Mouse (Mus musculus): ENCODE measurements around the gene Prss36.

Prss36 gene

DNA sequence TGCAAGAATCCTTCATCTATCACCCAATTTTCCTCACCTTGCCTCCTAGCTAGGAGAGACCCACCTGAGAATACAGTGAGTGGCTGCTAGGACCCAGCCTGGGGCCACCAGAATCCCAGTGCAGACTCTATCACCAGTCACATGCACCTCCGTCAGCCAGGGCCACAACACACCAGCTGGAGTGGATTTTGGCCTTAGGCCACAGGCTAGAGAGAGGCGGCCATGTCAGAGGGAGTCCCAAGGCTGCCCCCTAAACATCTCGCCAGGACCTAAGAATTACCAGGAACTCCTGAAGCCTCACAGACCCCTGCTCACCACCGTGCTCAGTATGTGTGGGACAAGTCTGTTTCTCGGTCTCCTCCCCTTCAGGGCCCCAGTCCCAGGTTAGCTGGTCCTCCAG, 12.4 kb downstream of the Prss36 start:
- DNase-seq: no peak

GRCm38 (mm10) chr7:127932273-127933031, 14.1 kb downstream of the Prss36 start:
- no peak for DNase-seq

DNA sequence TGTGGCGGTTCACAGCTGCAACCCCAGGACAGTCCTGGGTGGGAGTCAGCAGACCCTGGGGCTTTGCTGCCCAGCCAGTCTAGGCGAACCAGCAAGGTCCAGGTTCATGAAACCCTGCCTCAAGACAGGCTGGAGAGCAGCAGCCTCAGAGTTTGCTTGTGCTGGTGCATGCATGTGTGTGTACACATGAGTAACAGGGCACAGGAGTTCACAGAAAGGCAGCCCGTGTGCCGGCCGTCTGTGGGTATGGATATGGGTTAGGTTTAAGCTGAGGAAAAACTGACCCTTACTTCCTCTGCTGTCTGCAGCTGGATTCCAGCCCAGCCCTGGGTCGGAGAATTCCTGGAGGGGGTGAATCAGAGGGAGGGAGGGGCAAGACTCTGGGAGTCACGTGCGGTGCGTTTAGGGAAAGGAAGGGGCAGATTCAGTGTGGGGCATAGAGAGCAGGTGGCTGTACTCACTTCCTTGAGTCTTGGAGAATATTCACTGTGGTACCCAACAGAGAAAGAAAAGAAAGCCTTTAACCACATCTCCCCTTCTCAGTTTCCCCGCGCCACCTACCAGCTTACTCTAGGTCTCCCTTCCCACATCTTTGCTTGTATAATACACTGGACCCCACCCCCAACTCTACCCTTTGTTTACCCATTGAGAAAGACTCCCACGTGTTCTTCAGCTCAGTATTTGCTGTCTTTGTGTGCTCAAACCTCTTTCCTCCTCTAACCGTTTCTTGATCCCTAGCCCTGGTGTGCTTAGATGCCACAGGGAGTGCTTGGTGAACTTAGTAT, 15.0 kb downstream of the Prss36 start:
- no peak for DNase-seq

- no peak for DNase-seq
Measured at GRCm38 (mm10) chr7:127930636-127931035, 15.9 kb downstream of the Prss36 start.

DNA sequence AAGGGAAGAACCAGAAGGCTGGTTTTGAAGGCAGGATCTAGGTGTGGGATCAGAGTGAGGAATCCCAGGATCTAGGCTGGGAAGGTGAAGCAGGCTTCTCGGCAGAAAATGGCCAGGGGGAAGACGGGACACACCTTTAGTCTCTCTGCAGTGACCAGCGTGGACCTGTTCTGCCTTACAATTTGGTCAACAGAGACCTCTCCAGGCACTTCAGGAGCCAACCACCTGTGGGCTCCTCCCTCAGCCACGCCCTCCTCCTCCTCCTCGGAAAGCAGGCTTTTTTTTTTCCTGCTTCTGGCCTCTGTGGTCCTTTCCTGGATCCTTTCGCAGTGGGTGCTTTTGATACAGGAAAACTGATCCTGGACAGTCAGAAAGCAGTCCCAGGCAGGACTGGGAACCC, 16.6 kb downstream of the Prss36 start, which contains the start of gene Prss8:
Prss8 (minus strand) TSS at position 182 of the 400 bp plus-strand sequence.
- no peak for DNase-seq

GRCm38 (mm10) chr7:127928596-127928995, 17.9 kb downstream of the Prss36 start:
- no peak for DNase-seq

- DNase-seq: no peak
Measured at GRCm38 (mm10) chr7:127927726-127928125, 18.8 kb downstream of the Prss36 start.

DNA sequence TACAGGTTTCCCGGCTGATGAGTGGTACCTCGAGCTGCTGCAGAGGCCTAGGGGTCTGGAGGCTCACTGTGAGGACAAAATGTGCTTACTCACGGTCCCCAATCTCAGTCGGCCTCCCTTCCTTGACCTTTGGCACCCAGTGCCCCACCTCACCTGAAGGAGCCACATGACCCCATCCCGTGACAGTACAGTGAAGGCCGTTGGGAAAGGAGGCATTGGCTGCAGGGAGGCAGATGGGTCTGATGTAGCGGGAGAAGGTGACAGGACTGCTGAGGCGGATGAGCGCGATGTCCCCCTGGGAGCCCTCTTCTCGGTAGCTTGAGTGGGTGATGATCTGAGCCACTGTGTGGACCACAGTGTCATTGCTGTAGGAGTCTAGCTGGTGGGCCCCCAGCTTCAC, 19.7 kb downstream of the Prss36 start:
- no peak for DNase-seq

GRCm38 (mm10) chr7:127926066-127926465, 20.5 kb downstream of the Prss36 start:
- DNase-seq: no peak

DNA sequence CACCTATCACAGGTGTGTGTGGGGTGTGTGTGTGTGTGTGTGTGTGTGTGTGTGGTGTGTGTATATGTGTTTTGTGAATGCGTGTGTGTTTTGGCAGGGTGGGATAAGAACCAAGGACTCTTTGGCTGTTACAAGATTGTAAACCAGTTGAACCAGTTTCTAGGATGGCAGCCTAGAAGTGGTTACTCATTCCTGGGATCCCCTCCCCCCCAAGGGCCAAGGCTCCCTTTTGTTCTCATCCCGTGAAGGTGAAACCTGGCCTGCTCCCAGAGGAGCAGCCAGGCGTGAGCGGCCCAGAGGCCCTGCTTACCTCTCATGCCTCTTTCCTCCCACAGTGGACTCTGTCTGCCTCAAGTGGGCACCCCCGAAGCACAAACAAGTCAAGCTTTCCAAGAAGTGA, 21.3 kb downstream of the Prss36 start:
- no peak for DNase-seq

DNA sequence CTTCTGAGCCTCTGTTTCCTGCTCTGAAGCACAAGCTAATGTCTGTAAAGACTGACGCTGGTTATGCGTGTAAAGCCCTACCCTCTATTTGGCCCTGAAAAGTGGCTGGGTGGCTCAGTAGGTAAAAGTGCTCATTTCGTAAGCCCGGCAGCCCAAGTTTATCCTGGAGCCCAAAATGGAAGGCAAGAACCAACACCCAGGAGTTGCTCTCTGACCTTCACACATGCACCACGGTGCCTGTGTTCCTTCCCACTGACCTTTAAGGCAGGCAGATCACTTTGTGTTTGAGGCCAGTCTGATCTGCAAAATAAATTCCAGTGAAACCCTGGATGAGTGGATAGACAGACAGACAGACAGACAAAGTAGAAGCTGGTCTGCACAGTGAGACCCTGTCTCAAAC, 22.8 kb downstream of the Prss36 start:
- no peak for DNase-seq

- DNase-seq: no peak
Measured at GRCm38 (mm10) chr7:127922451-127923275, 23.9 kb downstream of the Prss36 start.

GRCm38 (mm10) chr7:127921516-127921915, 25.0 kb downstream of the Prss36 start:
- DNase-seq: peak; percentile 44

DNA sequence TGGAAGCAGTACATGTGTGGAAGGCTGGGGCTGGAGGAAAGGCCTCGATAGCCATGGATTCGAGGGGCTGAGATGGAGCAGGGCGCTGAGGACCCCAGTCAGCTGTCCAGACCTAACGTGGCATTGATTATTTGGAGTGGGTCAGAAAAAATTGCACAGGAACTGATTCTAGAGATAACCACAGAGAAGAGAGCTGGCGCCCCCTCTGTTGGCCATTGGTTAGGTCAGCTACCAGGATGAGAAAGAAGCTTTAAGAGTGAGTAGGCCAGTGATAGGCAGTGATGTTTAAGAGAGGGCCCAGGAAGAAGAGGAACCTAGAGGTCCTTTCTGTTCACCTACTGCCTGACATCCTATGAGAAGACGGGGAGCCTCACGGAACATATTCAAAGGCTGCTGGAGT, 27.2 kb downstream of the Prss36 start:
- DNase-seq: peak; percentile 44

GRCm38 (mm10) chr7:127918203-127918602, 28.3 kb downstream of the Prss36 start:
- DNase-seq: peak; percentile 77

GRCm38 (mm10) chr7:127915293-127915692, 31.2 kb downstream of the Prss36 start:
- no peak for DNase-seq

GRCm38 (mm10) chr7:127912938-127913337, 33.6 kb downstream of the Prss36 start:
- DNase-seq: no peak

DNA sequence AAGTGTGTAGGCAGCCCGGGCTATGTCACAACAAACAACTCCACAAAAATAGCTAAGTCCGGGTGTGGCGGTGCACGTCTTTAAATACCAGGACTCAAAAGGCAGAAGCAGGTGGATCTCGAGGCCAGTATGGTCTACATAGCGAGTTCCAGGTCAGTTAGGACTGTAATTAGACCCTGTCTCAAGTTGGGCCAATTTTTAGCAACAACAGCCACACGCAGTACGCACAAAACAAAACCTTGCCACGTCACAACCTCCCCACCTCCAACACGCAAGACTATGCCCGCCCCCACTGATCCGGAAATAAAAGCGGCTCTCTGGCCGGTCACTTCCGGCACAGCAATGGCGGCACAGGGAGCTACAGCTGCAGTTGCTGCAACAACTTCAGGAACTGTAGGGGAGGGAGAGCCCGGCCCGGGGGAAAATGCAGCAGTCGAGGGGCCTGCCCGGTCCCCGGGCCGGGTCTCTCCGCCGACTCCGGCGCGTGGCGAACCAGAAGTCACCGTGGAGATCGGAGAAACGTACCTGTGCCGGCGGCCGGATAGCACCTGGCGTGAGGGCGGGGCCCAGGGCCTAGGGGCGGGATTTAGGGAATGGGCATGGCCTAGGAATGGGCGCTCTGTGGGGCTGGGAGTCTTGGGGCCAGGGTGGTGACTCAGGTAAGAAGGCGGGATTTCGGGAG, 34.2 kb downstream of the Prss36 start, which contains the start of gene Kat8:
Kat8 (plus strand) TSS at position 327 of the 682 bp plus-strand sequence.
- DNase-seq: peak; percentile 85

GRCm38 (mm10) chr7:127908656-127909055, 37.9 kb downstream of the Prss36 start:
- DNase-seq: no peak

DNA sequence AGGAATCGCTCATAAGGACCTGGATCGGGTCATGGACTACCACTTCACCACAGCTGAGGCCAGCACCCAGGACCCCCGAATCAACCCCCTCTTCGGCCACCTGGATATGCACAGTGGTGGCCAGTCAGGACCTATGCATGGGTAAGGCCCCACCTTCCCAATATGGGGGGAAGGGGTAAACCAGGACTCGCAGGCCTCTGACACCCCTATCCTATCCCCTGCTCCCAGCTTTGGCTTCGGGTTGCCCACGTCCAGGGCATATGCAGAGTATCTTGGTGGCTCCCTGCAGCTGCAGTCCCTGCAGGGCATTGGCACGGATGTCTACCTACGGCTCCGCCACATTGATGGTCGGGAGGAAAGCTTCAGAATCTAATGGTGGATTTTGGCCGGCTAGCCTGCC, 38.6 kb downstream of the Prss36 start:
- no peak for DNase-seq

DNA sequence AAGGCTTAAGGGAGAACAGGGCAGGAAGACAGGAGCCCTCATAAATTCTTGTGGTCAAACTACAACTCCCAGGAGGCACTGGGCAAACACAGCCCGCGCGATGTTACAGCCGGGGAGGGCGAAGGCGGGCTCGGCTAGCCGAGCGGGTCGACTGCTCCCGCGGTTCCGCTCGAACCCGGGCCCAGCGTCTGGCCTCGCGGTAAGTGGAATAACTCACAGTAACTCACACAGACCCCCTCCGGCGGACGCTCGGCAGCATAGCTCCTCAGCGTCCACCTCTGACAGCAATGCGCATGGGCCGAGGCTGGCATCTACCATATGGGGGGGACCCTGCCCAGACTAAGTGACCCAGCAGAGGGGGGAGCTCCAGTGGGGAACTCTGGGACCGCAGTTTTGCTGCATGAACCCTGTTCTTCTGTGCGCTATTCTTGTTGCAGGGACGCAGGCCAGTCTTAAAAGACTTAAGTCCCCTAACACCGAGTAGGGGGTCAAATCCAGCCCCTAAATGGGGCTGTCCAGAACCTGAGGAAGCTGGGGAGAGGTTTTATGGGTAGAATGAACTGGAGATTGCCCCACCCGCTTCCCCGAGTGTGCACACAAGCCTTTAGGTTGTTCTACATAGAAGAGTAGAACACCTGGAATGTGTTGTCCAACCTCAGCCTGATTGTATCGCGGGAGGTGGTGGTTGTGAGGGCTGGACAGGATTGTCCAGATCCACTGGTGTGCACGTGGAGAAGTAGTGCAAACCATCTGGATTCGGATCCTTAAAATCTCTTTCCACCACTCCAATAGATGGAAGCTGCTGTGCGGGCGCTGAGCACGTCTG, 42.3 kb downstream of the Prss36 start, which contains the start of gene Bckdk:
Bckdk (plus strand) TSS at position 112 of the 826 bp plus-strand sequence.
- peak; percentile 77 for DNase-seq

- no peak for DNase-seq
Measured at GRCm38 (mm10) chr7:127901772-127902171, 44.8 kb downstream of the Prss36 start.

Measured in thymus, postnatal 14 days (tissue).